Mouse (Mus musculus): ENCODE measurements at regions not wholly inside any gene's neighbourhood (a gene's known extent, or its start where the extent isn't known, plus 50 kb on each side); places are given as distances from the start of the nearest gene placed in this dataset.
"Not testable (repeated sequence)": the region's sequence is repeated elsewhere in the genome, so short reads cannot be mapped to it uniquely, and the experiment has no call there.

DNA sequence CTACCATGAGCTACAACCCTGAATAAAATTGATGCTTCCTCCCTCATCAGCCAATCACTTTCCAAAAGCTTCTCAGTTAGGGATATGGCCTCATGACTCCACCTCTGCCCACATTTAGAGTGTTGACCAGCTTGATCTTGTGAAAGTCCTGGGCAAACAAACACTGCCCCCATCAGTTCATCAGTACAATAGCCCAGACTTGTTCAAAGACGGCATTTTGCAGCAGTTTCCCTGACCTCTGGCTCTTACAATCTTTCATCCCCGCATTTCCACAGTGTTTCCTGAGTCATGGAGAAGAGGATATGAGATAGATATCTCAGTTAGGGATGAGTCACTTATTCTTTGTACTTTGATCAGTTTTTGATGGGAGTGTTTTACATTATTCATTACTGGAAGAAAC is 203.5 kb upstream of the Asrgl1 start:
- not testable (repeated sequence) for DNase-seq (ENCODE audit: low spot score in 2 of 2)

DNA sequence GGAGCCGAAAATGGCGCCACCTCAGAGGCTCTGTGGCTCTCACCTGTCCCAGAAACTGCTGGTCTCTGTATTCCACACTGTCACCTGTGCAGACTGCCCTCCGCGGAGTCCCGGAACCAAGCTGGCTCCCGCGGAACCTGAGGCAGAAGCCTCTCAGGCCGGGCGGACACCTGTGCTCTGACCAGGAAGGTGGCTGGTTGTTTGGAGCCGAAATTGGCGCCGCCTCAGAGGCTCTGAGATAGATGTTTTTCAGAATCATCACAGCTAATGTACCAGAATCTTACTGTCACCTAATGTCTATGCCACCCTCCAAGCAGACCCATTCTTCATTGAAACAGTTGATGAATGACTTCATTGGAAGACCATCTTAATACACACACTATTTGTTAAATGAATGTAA is 202.0 kb upstream of the Asrgl1 start:
- not testable (repeated sequence) for DNase-seq (ENCODE audit: low spot score in 2 of 2)

DNA sequence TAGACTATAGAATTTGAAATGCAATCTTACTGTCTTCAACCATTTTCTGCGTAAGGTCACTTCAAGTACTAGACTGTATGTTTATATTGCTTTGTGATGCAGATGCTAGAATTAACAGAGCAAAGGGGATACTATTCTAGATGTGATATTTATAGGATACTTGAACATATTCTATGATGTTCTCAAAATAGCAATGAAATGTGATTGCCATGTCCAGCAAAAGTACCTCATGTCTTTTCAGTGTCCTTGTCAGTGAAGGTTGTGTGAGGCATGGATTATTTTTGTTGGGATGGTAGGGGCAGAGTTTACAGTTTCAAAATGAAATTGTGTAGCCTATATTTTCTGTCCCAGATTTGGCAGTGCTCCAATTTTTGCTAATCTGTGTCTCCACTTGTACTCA is 182.5 kb upstream of the Asrgl1 start:
- not testable (repeated sequence) for DNase-seq (ENCODE audit: low spot score in 2 of 2)

GRCm38 (mm10) chr19:9316162-9316561 is 180.7 kb upstream of the Asrgl1 start:
- DNase-seq (ENCODE audit: low spot score in 2 of 2): not testable (repeated sequence)

DNA sequence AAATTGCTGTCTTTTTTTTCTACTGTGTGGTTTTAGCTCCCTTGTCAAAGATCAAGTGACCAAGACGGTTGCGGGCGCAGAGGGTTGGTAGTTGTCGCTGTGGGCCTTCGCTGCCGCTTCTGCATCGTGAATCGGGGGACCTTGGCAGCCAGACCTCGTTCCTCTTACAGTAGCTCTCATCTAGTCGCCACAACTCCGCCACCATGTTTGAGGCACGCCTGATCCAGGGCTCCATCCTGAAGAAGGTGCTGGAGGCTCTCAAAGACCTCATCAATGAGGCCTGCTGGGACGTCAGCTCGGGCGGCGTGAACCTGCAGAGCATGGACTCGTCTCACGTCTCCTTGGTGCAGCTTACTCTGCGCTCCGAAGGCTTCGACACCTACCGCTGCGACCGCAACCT is 147.7 kb upstream of the Asrgl1 start:
- peak; percentile 15 to 19 for DNase-seq (ENCODE audit: low spot score in 2 of 2)

DNA sequence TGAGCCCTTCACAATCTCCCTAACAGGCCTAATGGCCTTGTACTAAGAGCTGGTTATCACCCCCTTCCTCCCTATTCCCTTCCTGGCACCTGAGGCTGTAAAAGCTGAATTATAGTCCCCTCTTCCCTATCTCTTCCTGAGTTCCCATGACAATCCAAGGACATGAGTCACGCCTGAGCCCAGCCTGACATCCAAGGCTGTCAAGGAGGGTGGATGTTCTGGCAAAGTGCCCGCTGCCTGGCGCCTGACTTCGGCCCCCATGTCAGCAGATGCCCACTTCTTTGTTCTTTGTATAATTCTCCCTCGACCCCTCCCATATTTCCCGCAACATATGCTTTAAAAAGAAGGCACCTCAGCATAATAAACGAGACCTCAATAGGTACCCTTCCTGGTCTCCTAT is 99.2 kb upstream of the Asrgl1 start:
- DNase-seq (ENCODE audit: low spot score in 2 of 2): not testable (repeated sequence)
